Mouse (Mus musculus) hindbrain, embryonic 15.5 days (tissue): Measurements from ENCODE around the gene Psma6. TPM values are rescaled to one million over a fixed set of nuclear protein-coding genes. Genes with fewer than 3 reads are reported as not detected.
"Not testable (repeated sequence)": the region's sequence is repeated elsewhere in the genome, so short reads cannot be mapped to it uniquely, and the experiment has no call there.

Experiments used
- ATAC-seq: fragments of 200-750 bp; cut with Nextera tagmentation; 2 replicates; pipeline ENCODE4 v1.8.0; 2017; ENCODE audit warnings: low read depth, moderate number of reproducible peaks, moderate TSS enrichment; ENCODE audit not compliant: low FRiP score
- H3K27ac ChIP-seq: fragments of 300-500 bp; sonication (generic); replicated peaks from 2 replicates; pipeline ENCODE4 v1.5.1; 2015; ENCODE audit warnings: mild to moderate bottlenecking, inconsistent platforms
- H3K27me3 ChIP-seq: fragments of 300-500 bp; sonication (generic); 2 replicates; pipeline ENCODE4 v1.6.1; 2015; ENCODE audit warnings: control low read depth, inconsistent platforms
- H3K36me3 ChIP-seq: fragments of 300-500 bp; sonication (generic); 2 replicates; pipeline ENCODE4 v1.6.1; 2015; ENCODE audit warnings: control low read depth, inconsistent platforms
- H3K4me1 ChIP-seq: fragments of 300-500 bp; sonication (generic); replicated peaks from 2 replicates; pipeline ENCODE4 v1.6.1; 2015; ENCODE audit warnings: control low read depth, inconsistent platforms
- H3K4me2 ChIP-seq: fragments of 300-500 bp; sonication (generic); 2 replicates; pipeline ENCODE4 v1.6.1; 2015; ENCODE audit warnings: moderate library complexity, mild to moderate bottlenecking, inconsistent platforms
- H3K4me3 ChIP-seq: fragments of 300-500 bp; sonication (generic); 2 replicates; pipeline ENCODE4 v1.5.1; 2015; ENCODE audit warnings: mild to moderate bottlenecking, inconsistent platforms
- H3K9ac ChIP-seq: fragments of 300-500 bp; sonication (generic); 2 replicates; pipeline ENCODE4 v1.6.1; 2015; ENCODE audit warnings: inconsistent platforms
- H3K9me3 ChIP-seq: fragments of 300-500 bp; sonication (generic); 2 replicates; pipeline ENCODE4 v1.6.1; 2016; ENCODE audit warnings: control low read depth, inconsistent platforms
- WGBS: fragments of 180-500 bp; shearing (Covaris S2); methylation state at CpG from one replicate; pipeline ENCODE4 v1.1.7; 2015; 5-methylcytosine and 5-hydroxymethylcytosine counted together
- polyA plus RNA-seq: library from polyadenylated mRNA; unstranded; fragments of >200 nt; fragmentation: Nextera tagmentation; extraction: Ambion mirVana; gene quantifications from 2 replicates; pipeline ENCODE4 v1.2.1, GENCODE M21; 2015

Gene Psma6
- 389 and 393 TPM in 2 replicates for polyA plus RNA-seq

- WGBS, result 88% methylated on average over 10 of the region's 10 CpGs
- Histone ChIP-seq H3K4me3 (no peak within 1 kb of the TSS), H3K27me3 (no peaks in the 10 kb centered on the region), H3K4me1 (no peaks in the 10 kb centered on the region), H3K4me2 (no peak within 1 kb of the TSS), H3K9me3 (no peaks in the 10 kb centered on the region), H3K27ac (no peak within 1 kb of the TSS), H3K36me3 (no peaks in the 10 kb centered on the region), H3K9ac (no peak within 1 kb of the TSS)
- no peak for ATAC-seq
Observed at GRCm38 (mm10) chr12:55384023-55384749, at the start of gene Psma6. Gene Psma6 (plus strand): TSS chr12:55384222.

GRCm38 (mm10) chr12:55338490-55338889 lies 45.5 kb upstream of the Psma6 start:
- not testable (repeated sequence) for H3K9ac ChIP-seq, H3K27me3 ChIP-seq, H3K4me1 ChIP-seq, H3K4me2 ChIP-seq, H3K4me3 ChIP-seq, H3K9me3 ChIP-seq, H3K36me3 ChIP-seq, ATAC-seq, H3K27ac ChIP-seq
- 84% methylated on average over 1 of the region's 2 CpGs for WGBS

DNA sequence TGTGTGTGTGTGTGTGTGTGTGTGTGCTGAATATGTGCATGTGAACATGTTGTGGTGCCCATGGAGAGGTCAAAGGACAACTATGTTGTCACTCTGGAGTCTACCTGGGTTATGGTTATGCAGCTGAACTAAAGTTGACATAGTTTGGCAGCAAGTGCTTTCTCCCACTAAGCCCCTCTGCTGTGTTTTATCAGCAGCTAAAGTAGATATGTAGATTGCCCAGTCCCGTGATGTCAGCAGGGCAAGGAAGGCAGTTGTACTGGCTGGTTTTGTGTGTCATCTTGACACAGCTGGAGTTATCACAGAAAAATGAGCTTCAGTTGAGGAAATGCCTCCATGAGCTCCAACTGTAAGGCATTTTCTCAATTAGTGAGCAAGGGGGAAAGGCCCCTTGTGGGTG lies 41.0 kb upstream of the Psma6 start:
- H3K27me3 ChIP-seq, H3K36me3 ChIP-seq, H3K9ac ChIP-seq, H3K4me3 ChIP-seq, ATAC-seq, H3K9me3 ChIP-seq, H3K27ac ChIP-seq, H3K4me1 ChIP-seq, H3K4me2 ChIP-seq: not testable (repeated sequence)
- 86% methylated on average over 1 of the region's 1 CpGs for WGBS

GRCm38 (mm10) chr12:55343998-55344397 lies 40.0 kb upstream of the Psma6 start:
- WGBS, result 79% methylated on average over 11 of the region's 11 CpGs
- no peak overlapping the region for H3K9ac ChIP-seq
- peak overlapping the region; percentile 15; the same call in 1 of the 2 replicates for H3K4me2 ChIP-seq
- no peak for ATAC-seq
- H3K4me1 ChIP-seq, result no peaks in the 10 kb centered on the region
- H3K4me3 ChIP-seq, result no peak overlapping the region
- H3K9me3 ChIP-seq, result no peaks in the 10 kb centered on the region
- no peaks in the 10 kb centered on the region for H3K27me3 ChIP-seq
- no peaks in the 10 kb centered on the region for H3K36me3 ChIP-seq
- H3K27ac ChIP-seq, result peak overlapping the region; percentile 69

DNA sequence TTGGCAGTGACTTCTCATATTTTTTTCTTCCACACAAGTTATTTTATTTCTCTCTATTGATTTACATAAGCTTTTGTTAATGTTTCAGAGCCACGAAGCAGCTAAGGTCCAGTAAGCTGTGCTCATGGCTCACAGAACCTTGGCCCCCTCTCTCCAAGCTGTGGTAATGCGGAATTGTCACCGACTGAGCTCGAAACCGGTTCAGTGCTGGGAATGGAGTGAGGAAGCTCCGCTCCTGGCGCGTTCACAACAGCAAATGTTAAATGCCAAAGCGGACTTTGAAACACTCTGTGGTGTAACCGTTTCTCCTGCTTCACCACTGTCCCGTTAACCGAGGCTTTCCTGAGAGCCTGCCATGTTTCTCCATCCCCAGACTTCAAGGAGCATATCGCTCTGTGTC lies 39.4 kb upstream of the Psma6 start:
- Histone ChIP-seq H3K9ac (no peak overlapping the region), H3K36me3 (no peaks in the 10 kb centered on the region), H3K27me3 (no peaks in the 10 kb centered on the region), H3K4me2 (peak overlapping the region; percentile 15; the same call in 1 of the 2 replicates), H3K4me1 (no peaks in the 10 kb centered on the region), H3K27ac (peak overlapping the region; percentile 69), H3K9me3 (no peaks in the 10 kb centered on the region), H3K4me3 (no peak overlapping the region)
- no peak for ATAC-seq
- 78% methylated on average over 13 of the region's 13 CpGs for WGBS

DNA sequence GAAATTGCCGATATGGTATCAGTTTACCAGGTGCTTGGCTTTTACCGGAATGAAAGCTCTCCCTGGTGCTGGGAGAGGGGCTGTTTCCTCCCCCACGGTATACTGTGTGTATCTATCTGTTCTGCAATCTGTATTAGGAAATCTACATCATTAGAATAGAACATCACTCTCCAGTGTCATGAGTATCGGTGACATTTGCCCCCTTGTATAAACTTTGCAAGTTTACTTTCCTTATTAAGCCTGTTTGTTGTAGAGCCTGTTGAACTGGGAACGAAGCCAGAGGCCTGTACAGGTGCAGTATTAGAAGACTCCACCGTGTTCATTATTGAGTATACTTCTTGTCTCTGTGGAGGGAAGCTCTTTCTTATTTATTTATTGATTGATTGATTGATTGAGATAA lies 30.6 kb upstream of the Psma6 start:
- Histone ChIP-seq H3K27me3 (no peaks in the 10 kb centered on the region), H3K4me2 (no peak overlapping the region), H3K27ac (no peak overlapping the region), H3K4me3 (no peak overlapping the region), H3K9ac (no peak overlapping the region), H3K36me3 (no peaks in the 10 kb centered on the region), H3K9me3 (no peaks in the 10 kb centered on the region), H3K4me1 (no peaks in the 10 kb centered on the region)
- ATAC-seq, result no peak
- WGBS, result 82% methylated on average over 6 of the region's 6 CpGs

GRCm38 (mm10) chr12:55354904-55355303 lies 29.1 kb upstream of the Psma6 start:
- no peak overlapping the region for H3K4me3 ChIP-seq
- WGBS, result 50% methylated on average over 4 of the region's 4 CpGs
- H3K9ac ChIP-seq, result no peak overlapping the region
- no peak overlapping the region for H3K4me2 ChIP-seq
- no peaks in the 10 kb centered on the region for H3K9me3 ChIP-seq
- no peaks in the 10 kb centered on the region for H3K4me1 ChIP-seq
- no peak overlapping the region for H3K27ac ChIP-seq
- no peaks in the 10 kb centered on the region for H3K27me3 ChIP-seq
- no peaks in the 10 kb centered on the region for H3K36me3 ChIP-seq
- peak; percentile 74; the same call in 1 of the 2 replicates for ATAC-seq

- H3K27me3 ChIP-seq, result no peaks in the 10 kb centered on the region
- no peak for ATAC-seq
- 74% methylated on average over 1 of the region's 1 CpGs for WGBS
- no peaks in the 10 kb centered on the region for H3K36me3 ChIP-seq
- H3K4me1 ChIP-seq, result no peaks in the 10 kb centered on the region
- no peak overlapping the region for H3K27ac ChIP-seq
- H3K4me2 ChIP-seq, result no peak overlapping the region
- no peaks in the 10 kb centered on the region for H3K9me3 ChIP-seq
- no peak overlapping the region for H3K9ac ChIP-seq
- no peak overlapping the region for H3K4me3 ChIP-seq
Observed at GRCm38 (mm10) chr12:55357303-55357702, 26.7 kb upstream of the Psma6 start.

DNA sequence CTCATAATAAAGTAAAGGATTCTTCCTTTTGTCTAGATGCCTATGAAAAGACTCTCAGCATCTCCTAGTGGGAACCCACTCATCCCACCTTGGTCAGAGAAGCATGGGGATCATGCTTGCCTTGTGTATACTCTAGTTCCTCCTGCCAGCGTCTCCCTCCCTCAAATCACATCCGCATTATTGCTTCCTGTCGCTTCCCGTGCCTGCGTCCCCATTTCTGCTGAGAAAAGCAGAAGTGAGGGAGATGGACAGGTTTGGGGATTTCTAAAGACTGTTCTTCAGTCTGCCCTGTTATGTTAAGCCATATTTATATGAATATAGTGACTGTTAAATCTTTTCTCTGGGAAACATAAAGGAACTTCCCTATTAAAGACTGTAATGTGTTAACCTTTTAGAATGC lies 23.1 kb upstream of the Psma6 start:
- H3K4me2 ChIP-seq, result no peak overlapping the region
- whole genome bisulfite sequencing, result 87% methylated on average over 5 of the region's 5 CpGs
- no peak for ATAC-seq

GRCm38 (mm10) chr12:55365083-55365482 lies 18.9 kb upstream of the Psma6 start:
- 72% methylated on average over 2 of the region's 2 CpGs for WGBS
- H3K4me1 ChIP-seq, result no peaks in the 10 kb centered on the region

More for the DNA sequence above, 23.1 kb upstream of the Psma6 start:
- H3K36me3 ChIP-seq, result no peaks in the 10 kb centered on the region
- H3K27me3 ChIP-seq, result no peaks in the 10 kb centered on the region
- H3K27ac ChIP-seq, result no peak overlapping the region
- no peaks in the 10 kb centered on the region for H3K9me3 ChIP-seq
- no peak overlapping the region for H3K9ac ChIP-seq
- no peak overlapping the region for H3K4me3 ChIP-seq
- H3K4me1 ChIP-seq, result no peaks in the 10 kb centered on the region

DNA sequence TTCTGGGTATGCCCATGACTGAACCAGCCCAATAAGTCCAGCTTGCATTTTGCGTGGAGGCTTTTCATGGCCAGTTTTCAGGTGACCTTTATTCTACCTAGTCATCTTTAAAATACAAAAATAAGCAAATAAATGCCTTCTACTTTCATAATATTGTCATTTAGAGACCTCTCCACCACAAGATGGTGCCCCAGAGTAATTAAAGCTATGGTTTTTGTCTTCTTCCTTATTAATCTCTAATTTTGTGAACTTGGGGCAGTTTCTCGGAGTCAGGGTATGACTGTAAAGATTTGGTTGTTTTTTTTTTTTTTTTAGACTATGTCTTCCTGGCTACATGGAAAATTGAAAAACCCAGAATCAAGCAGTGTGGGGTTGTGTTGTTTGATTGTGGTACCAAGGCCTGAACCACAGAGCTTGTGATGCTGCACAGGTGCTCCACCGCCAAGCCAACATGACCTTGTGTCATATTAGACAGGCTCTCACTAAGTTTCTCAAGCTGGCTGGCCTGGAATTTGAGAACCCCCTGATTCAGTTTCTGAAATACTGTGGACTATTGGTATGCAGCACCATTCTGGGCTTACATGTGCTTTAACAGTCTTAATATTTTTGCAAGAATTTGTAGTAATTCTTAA lies 11.5 kb upstream of the Psma6 start:
- 85% methylated on average over 3 of the region's 3 CpGs for WGBS
- Histone ChIP-seq H3K36me3 (no peaks in the 10 kb centered on the region), H3K27ac (no peak overlapping the region), H3K4me3 (no peak overlapping the region), H3K9ac (no peak overlapping the region), H3K27me3 (no peaks in the 10 kb centered on the region), H3K4me2 (no peak overlapping the region), H3K9me3 (no peaks in the 10 kb centered on the region), H3K4me1 (no peaks in the 10 kb centered on the region)
- no peak for ATAC-seq

More at GRCm38 (mm10) chr12:55365083-55365482, 18.9 kb upstream of the Psma6 start:
- H3K4me3 ChIP-seq, result no peak overlapping the region
- H3K9ac ChIP-seq, result no peak overlapping the region
- no peak for ATAC-seq
- H3K27ac ChIP-seq, result no peak overlapping the region
- H3K9me3 ChIP-seq, result no peaks in the 10 kb centered on the region
- H3K36me3 ChIP-seq, result no peaks in the 10 kb centered on the region
- no peaks in the 10 kb centered on the region for H3K27me3 ChIP-seq
- no peak overlapping the region for H3K4me2 ChIP-seq

- H3K27me3 ChIP-seq, result no peaks in the 10 kb centered on the region
- H3K4me1 ChIP-seq, result no peaks in the 10 kb centered on the region
- H3K9me3 ChIP-seq, result no peaks in the 10 kb centered on the region
- 88% methylated on average over 16 of the region's 16 CpGs for WGBS
- ATAC-seq, result no peak
- no peak overlapping the region for H3K9ac ChIP-seq
- no peaks in the 10 kb centered on the region for H3K36me3 ChIP-seq
- H3K4me2 ChIP-seq, result no peak overlapping the region
- no peak overlapping the region for H3K27ac ChIP-seq
- no peak overlapping the region for H3K4me3 ChIP-seq
Observed at GRCm38 (mm10) chr12:55376956-55377609, 6.9 kb upstream of the Psma6 start.
